Mouse (Mus musculus) kidney, postnatal 36 days (tissue): ENCODE measurements around the gene Atox1.
"Not testable (repeated sequence)": the region's sequence is repeated elsewhere in the genome, so short reads cannot be mapped to it uniquely, and the experiment has no call there.

Source experiments
- DNase-seq, 2 experiments: peaks; one replicate each; pipeline ENCODE4 v3.0.0; 2021 to 2022; ENCODE audit warnings: mixed read lengths in 2 of 2

Atox1 gene

GRCm38 (mm10) chr11:55450311-55450710, 10.7 kb downstream of the Atox1 start:
- no peak for DNase-seq

DNA sequence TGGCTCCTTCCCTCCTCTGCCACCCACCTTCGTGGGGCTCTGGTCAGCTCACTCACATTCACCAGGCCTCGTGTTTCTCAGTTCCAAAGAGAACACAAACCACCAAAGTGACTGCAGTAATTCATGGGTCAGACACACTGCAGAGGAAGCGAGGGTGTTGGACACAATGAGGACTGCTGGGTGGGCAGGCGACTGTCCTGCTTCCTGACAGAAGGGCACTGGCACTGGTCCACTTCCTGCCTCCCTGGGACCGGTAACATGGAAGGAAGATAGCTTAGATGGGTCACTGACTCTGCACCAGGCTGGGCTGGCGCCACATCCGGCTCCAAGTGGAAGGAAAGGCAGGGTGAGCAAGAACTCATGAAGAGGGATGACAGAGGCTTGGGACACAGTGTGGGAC, 11.5 kb downstream of the Atox1 start:
- peak; percentile 68 to 74 for DNase-seq

GRCm38 (mm10) chr11:55446579-55446978, 14.5 kb downstream of the Atox1 start:
- DNase-seq: peak; percentile 83 to 86

DNA sequence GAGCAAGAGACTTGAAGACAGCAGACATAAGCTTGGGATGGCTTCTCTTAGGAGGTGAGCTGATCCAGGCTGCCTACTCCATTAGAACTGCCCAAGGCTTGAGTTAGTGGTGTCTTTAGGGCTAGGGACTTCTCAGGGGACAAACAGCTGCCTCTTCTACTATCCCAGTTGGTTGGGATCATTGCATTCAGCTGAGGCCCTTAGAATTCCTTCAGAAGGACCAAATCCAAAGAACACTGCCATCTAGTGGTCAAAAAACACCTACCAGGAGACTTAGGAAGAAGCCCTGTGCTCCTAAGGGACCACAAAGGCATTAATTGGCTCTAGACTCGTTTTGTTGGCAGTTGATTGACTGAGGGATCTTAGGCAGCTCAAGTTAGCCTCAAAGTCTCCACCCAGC, 16.3 kb downstream of the Atox1 start:
- DNase-seq: peak; percentile 51 to 78

DNA sequence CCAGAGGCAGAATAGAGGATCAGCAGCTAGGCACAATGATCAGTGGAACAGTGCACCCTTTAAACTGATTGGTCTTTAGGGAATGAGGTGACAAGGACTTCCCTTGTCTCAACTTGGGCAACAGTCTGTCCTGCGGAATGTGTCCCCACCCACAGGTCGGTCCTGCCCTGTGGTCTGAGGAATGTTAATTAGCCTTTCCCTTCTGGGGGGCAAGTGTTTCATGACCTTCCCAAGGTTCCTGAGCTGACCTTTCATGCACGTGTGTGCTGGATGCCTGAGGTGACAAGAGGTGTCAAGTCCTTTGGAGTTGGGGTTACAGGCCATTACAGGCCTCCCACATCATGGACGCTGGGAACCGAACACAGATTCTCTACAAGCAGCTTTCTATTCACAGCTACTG, 21.3 kb downstream of the Atox1 start:
- DNase-seq: no peak

- no peak for DNase-seq
Measured at GRCm38 (mm10) chr11:55438031-55438430, 23.0 kb downstream of the Atox1 start.

DNA sequence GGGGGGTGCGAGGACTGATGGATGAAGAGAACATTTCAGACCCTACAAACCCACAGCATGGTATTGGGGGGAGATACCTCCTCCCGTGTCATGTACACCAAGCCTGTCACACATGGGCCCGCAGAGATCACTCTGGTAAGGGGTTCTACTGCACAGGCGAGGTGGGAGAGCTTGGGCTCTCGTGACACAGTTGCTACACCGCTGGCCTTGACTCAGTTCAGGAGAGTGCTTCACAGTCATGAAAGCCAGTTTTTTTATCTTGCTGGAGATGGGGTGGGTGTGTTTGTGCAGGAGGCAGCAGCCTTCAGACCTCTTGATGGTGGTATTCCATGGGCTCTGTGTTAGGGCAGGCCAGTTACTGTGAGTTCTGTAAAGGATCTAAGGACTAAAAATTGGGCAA, 24.9 kb downstream of the Atox1 start:
- DNase-seq: no peak

- no peak for DNase-seq
Measured at GRCm38 (mm10) chr11:55432981-55433380, 28.1 kb downstream of the Atox1 start.

- DNase-seq: no peak
Measured at GRCm38 (mm10) chr11:55429973-55430372, 31.1 kb downstream of the Atox1 start.

DNA sequence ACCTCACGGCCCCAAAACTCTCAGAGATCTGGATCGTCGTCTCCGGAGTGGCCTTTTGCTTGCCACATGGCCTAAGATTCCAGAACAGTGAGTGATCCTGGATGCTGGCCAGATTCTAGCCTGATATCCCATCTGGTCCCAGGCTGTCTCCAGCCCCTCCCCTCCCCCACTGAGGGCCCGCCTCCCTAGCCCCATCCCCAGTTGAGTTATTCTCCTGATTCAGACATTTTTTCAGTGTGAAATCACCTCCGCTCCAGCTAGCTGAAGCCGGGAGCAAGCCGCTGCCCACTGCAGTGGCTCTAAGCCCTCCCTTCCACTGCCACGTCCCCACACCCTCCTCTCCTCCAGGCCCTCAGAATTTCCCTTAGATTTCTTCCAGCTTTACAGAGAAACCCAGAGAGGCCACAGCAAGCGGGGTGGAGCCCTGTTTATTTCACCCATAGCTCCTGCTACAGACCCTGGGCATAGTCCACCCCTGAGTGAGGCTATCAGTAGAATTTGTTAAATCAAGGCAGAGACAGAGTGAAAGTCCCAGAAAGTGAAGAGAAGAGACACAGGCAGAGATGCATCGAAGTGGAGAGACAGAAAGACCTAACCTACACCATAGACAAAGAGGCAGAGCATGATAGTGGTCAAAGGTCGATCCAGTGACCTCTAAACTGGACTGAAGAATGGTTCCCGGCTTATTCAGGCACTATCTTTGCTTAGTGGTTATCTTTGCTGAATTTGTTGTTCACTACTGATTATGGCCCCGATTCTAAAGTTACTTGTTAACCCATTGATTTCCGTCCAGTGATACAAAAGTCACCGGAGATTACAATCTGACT, 32.6 kb downstream of the Atox1 start:
- peak; percentile 91 to 94 for DNase-seq

- no peak for DNase-seq
Measured at GRCm38 (mm10) chr11:55424746-55425360, 36.2 kb downstream of the Atox1 start.

DNA sequence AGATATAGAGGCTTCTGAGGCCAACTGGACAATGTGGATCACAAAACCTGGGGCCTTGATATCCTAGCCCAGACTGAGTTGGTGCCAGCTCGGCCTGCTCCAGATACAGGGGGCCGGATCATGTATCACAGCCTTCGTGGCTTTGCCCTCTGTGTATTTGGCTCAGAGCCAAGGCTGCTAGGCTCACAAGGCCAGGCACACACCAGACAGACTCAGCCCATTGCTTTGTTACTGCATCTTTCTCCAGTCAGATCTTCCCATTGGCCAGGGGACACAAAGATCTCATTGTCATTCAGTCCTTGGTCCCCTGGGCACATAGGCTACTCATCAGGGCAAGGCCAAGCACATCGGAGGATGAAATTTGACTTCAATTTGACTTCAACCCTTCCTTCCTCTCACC, 37.3 kb downstream of the Atox1 start:
- peak in 1 of 2 experiments; percentile 35 for DNase-seq

- no peak for DNase-seq
Measured at GRCm38 (mm10) chr11:55422978-55423377, 38.1 kb downstream of the Atox1 start, which contains the start of gene Sparc. Sparc (minus strand) TSS chr11:55423183.

DNA sequence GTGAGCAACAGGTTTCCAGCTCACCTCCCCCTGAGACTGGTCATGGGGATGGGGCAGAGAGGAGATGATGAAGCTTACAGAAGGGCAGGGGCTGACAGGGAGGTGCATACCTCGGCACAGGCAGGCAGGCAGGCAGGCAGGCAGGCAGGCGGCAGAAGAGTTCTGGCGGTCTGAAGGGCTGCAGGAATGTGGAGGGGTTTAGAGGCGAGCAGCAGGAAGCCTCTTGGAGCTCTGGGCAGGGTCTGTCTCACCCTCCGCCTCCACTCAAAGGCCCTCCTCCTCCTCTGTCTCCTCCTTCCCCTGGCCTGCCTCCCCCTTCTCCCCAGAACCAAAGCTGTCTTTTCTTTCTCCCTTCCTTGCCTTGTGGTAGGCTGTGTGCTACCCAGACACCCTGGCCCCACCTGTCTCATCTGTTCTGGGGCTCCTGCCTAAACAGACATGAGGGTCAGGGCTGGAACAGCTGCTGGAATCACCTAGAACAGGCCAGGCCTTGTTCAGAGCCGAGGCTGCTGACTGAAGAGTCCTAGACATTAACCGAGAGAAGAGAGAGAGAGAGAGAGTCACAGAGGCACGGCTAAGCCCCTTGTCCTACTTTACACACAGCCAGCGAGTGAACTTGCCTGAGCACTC, 41.2 kb downstream of the Atox1 start:
- DNase-seq: peak; percentile 73 to 77

GRCm38 (mm10) chr11:55419296-55419677, 41.8 kb downstream of the Atox1 start:
- no peak for DNase-seq

GRCm38 (mm10) chr11:55418704-55419061, 42.4 kb downstream of the Atox1 start:
- no peak for DNase-seq

DNA sequence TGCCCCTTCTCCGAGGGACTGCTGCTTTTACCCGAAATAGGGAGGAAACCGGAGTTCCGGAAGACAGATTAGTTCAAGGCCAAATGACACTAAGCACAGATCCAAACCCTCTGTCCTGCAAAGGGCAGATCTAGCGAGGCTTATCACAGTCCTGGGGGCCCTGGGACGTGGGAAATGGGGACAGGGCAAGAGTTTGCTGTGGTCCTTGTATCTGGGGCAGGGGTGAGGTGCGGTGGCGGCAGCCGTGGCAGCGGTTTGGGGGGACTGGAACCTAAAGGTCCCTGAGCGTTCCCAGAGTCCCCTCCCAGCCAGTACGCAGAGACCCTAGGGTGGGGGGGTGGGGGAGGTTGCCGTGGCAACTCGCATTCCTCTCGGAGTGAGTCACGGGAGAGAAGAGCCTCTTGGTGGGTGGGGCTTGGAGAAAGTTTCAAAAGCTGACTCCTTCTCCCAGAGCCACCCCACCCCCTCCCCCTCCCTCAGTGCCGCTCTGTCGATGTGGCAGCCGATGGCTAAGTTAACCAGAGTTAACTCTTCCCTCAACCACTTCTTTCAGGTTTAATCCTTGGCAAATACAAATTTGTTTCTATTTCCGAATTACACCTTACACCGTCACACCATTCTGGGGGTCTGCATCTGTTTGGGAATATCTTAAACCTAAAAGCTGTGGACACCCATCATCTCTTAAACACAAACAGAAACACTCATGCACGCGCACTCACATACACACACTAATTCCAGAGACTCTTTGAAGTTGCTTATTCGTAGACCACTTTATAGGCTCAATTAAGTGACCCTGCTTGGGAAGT, 42.9 kb downstream of the Atox1 start:
- DNase-seq: peak; percentile 62 to 70

GRCm38 (mm10) chr11:55416609-55417265, 44.3 kb downstream of the Atox1 start:
- DNase-seq: no peak

GRCm38 (mm10) chr11:55415731-55416130, 45.3 kb downstream of the Atox1 start:
- not testable (repeated sequence) for DNase-seq

GRCm38 (mm10) chr11:55415036-55415704, 45.9 kb downstream of the Atox1 start:
- peak; percentile 39 to 53 for DNase-seq

- peak; percentile 47 to 53 for DNase-seq
Measured at GRCm38 (mm10) chr11:55414314-55414713, 46.7 kb downstream of the Atox1 start.

DNA sequence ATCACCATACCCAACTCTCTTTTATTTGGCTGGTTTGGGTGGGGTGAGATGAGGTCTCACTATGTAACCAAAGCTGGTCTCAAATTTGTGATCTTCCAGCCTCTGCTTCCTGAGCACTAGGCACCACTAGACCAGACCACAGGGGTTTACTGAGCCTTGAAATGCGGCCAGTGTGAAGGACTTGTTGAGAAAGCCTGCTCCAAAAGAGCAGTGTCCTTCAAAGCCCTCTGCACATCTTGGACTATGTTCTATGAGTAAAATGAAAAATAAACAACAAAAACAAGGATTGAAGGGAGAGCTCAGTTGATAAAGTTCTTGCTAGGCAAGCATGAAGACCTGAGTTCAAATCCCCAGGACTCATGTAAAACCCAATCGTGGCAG, 47.6 kb downstream of the Atox1 start:
- no peak for DNase-seq
